Mouse (Mus musculus): ENCODE measurements around the gene Synpo2.

DNA sequence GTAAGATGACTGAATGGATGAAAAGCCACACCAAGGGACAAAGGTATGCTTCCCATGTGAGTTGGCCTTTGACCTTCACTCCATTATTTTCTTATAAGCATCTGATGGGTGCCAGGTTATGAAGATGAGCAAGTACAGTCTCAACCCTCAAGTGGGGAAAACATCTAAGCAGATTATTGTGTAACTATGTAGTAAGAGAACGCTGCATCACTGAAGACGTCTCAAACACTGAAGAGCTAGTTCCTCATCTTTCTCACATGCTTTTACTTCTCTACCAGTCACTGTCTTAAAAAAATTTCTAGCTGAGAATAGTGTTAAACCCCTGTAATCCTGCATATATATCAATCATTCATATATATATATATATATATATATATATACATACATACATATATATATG is 34.2 kb downstream of the Synpo2 start:
- no peak for TF ChIP-seq CTCF (IDR thresholded peaks at IDR 0.05; ENCODE audit: low read depth)
- no peak for TF ChIP-seq EP300 (IDR thresholded peaks at IDR 0.05; ENCODE audit: low read depth)

Measured in heart, postnatal 0 days (tissue).